Mouse (Mus musculus) thymus, postnatal 0 days (tissue): ENCODE measurements at regions not wholly inside any gene's neighbourhood (a gene's known extent, or its start where the extent isn't known, plus 50 kb on each side); places are given as distances from the start of the nearest gene placed in this dataset.

Source experiments
- DNase-seq: peaks from one replicate; pipeline ENCODE4 v3.0.0-alpha.2; 2015; ENCODE audit warnings: low spot score

DNA sequence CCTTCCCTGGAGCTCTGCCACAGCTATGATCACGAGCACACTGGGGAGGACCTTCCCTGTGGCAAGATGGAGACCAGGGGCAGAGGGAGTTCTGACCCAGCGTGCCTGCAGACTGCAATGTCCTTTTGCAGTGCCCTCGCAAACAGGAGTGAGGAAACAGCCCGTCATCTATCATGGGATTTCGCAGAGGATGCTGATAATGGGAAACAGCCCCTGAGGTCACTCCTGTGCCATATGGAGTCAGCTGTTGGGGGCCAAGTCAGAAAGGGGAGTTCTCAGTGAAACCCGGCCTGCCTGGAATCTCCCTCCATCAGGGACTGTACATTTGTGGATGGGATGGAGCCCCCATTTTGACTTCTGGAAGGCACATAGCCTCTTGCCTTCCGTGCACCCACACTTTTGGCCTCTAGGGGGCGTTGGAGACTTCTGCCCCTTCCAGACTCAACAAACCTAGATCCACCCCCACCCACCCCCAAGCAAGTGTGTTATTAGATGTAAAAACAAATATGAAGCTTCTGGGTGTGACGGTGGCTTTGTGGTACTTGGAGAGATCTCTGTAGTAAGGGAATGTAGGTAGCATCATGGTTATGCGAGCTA, 98.1 kb downstream of the Kdr start:
- DNase-seq: no peak

- DNase-seq: no peak
Measured at GRCm38 (mm10) chr5:75878361-75878760, 99.9 kb downstream of the Kdr start.

GRCm38 (mm10) chr5:75877609-75877971, 100.7 kb downstream of the Kdr start:
- DNase-seq: no peak

DNA sequence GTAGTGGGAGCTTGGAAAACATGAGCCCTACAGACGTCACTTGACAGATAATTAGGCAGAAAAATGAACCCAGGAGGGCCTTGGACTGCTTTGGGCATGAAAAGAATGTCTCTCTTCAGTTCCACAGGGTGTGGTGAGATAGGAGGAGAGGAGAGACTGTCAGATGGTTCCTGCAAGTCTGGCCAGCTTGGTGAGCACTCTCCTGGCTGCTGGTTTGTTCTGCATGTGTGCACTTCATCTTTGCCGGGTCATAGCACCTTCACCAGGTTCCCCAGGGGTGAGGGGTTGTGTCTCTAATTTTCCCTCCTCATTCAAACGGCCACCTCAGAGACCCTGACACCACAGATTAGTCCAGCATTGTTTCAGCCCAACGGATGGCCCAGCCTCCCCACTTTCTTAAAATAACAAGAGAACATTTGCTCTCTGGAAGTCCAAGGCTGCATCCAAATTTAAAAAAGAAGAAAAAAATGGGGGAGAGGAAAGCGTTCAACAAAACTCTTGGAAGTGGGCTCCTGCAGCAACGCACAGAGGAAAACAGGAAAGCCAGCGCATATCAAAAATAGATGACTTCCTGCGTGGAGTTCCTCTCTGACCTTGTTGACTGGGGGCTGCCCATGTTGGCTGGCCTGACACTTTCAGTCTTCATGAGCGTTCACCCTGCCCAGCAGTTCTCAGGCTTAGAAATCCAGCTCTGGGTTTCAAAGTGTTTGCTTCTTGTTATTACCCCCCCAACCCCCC, 101.2 kb downstream of the Kdr start:
- no peak for DNase-seq

DNA sequence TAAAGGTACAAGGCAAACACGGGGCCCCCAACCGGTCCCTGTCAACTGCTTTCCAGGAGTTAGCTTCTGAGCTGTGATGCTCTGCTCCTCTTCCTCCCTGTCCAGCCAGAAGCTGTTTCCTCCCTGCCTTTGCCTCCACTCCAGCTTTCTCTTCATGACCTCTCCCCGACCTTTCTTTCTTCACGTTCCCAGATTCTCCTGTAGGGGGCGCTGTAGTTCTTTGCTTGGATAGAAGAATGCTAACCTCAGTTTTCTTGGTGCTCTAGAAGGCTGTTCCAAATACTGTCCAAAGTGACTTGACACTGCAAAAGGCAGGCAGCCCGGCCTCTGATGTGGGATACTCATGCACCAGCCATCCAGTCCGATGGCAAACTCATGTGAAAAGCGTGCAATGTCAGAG, 107.1 kb downstream of the Kdr start:
- DNase-seq: peak; percentile 66

DNA sequence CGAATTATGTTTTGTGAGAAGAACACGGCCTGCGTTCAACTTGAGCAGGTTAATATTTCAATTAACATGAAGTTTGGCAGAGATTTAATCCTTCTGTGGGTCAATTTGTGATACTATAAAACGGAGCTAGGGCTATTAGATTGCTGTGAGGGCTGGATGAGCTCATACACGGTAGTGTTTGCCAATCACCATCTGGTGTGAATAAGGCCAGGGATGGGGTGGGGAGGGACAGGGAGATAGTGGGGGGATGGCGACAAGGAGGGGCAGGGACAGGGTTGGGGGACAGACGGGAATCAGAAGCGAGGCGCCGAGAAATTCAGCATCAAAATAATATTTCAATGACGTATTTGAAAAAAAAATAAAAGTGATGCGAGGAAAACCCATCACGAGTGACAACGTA, 107.6 kb downstream of the Kdr start:
- no peak for DNase-seq

DNA sequence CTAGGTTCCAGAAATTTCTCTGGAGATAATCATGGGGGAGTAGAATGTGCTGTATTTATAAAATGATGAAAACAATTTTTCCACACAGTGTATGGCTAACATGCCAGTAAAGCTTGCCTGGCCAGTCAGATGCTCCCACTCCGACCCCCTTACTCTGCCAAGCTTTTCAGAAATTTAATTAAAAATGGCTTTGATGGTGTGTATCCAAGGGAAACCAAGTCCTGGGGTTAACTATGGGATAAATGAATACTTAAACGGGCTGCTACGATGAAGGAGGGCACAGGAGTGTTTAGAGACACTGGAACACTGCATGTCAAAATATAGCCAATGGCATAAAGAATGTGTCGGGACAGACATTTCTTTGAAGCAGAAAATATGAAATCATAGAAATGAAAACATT, 108.7 kb downstream of the Kdr start:
- no peak for DNase-seq

GRCm38 (mm10) chr5:75865096-75865495, 113.2 kb downstream of the Kdr start:
- DNase-seq: no peak

DNA sequence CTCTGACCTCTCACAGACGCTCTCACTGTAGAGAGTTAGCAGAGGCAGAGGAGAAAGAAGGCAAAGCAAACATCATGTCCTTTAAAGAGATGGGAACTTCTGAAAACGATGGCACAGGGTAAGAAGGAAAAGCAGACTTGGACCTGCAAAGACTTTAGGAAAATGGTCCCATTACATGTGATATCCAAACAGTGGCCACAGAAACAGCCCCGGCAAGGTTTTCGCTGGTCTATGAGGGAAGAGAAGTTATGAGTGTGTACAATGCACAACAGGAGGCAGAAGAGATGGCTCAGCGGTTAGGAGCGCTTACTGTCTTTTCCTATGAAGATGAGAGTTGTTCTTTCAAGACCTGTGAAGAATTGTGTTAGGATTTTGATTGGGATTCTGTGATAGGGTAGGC, 114.9 kb downstream of the Kdr start:
- no peak for DNase-seq

DNA sequence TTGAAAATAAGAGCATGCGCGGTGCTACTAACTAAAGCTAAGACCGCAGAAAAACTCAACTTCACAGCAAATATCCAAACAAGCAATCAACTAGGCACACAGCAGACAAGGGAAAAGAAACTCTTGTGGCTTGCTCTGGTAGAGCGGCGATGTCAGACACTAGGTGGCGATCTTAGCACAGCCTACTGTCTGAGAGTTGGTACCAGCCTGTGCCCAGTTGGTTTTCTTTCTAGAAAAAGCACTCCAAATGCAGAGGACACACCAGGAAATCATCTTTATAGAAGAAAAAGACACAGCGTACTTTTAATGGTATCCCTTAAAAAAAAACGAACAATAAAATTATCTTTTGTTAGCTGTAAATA, 115.6 kb downstream of the Kdr start:
- DNase-seq: peak; percentile 51

DNA sequence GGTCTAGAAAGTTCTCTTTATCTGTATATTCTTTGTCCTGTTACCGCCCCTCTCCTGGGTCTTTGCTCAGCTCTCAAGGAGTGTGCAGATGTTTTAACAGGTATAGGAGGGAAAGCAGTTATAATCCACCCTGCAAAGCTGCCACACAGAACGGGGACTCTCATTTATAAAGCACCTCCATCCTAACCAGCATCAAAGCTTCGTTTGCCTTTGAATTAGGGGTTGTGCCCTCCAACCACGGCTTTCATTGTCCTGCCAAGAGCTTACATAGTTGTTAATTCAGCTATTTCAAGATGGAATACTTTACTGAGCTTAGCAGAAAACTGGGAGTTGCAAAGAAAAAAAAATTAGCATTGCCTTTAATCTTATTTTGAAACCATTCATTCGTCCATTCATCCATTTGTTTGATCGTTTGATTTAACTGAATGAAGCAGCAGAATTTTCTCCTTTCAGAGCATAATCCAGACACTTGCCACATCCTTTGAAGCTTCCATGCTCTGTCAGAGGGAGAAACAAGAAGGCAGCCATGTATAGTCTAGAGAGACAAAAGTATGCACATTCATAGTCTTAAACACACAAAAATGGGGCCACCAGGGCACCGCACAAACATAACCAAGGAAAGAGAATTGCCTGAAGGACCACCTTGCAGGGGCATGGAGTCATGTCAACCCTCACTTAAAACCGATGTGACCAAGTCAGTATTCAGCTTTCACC, 116.2 kb downstream of the Kdr start:
- DNase-seq: no peak

- DNase-seq: no peak
Measured at GRCm38 (mm10) chr5:75859316-75859836, 118.9 kb downstream of the Kdr start.

DNA sequence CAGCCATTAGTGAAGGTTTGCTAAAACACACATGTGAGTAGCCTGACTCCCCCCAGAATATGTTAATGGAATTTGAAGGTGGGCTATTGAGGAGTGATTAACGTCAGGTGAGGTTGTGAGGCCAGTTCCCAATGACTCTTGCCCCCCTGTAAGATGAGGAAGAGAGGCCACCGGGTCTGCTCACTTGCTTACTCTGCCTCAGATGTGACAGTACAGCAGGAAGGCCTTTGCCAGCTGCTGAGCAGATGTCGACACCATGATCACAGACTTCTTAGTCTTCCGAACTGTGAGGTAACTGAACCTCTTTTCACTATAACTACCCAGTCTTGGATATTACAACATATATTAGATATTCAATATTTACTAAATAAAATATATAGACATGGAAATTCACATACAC, 127.4 kb downstream of the Kdr start:
- DNase-seq: no peak

- DNase-seq: no peak
Measured at GRCm38 (mm10) chr5:75847966-75848365, 130.3 kb downstream of the Kdr start.

DNA sequence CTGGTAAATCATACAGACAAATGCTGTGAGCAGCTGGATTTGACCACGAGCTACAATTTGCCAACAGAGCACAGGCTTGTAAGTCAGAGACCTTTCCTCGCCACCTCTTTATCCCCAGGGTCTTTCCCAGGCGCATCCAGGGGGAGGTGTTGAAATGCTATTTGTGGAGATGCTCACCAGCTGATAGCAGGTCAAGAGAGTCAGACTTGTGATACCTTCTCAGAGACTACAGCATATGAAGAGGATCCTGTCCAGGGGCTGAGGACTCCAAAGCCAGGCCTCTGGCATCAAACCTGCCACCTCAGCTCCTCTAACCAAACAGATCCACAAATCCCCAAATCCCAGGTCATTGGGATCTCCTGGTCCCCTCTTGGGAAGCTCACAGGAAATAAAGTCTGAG, 130.9 kb downstream of the Kdr start:
- DNase-seq: no peak

DNA sequence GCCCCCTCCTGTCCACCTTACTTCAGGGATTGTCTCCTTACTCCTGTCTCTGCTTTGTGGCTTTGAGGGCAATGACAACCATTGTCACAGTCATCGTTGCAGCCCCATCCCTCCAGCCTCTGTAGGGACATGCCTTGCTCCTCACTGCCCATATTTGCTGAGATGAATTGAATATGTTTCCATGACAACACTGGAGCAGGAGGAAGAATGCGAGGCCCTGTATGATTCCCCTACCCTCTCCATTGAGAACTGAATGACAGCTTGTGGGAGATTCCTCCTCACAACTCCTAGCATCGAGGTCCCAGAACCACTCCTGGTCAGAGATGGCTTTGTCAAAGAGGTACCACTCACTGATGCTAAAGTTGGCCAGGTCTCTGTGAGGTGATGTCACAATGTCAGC, 132.2 kb downstream of the Kdr start:
- DNase-seq: no peak

- no peak for DNase-seq
Measured at GRCm38 (mm10) chr5:75843807-75844206, 134.5 kb downstream of the Kdr start.

DNA sequence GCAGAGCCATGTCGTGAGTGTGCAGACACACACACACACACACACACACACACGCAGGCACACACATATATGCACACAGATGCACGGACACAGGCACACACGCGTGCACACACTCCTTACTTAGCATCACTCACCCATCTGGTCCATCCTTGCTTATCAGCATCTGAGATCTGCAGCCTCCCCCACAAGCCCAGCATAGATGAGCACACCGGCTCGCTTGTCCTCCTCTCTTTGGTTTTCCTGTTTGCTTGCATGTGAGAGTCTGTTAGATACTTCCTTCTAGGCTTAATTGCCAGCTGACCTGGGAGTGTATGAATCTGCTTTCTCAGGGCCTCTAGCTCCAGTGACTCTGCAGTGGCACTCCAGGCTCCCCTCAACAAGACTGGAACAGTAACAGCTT, 137.8 kb downstream of the Kdr start:
- DNase-seq: peak; percentile 21

- peak; percentile 72 for DNase-seq
Measured at GRCm38 (mm10) chr5:75835556-75835961, 142.7 kb downstream of the Kdr start.

DNA sequence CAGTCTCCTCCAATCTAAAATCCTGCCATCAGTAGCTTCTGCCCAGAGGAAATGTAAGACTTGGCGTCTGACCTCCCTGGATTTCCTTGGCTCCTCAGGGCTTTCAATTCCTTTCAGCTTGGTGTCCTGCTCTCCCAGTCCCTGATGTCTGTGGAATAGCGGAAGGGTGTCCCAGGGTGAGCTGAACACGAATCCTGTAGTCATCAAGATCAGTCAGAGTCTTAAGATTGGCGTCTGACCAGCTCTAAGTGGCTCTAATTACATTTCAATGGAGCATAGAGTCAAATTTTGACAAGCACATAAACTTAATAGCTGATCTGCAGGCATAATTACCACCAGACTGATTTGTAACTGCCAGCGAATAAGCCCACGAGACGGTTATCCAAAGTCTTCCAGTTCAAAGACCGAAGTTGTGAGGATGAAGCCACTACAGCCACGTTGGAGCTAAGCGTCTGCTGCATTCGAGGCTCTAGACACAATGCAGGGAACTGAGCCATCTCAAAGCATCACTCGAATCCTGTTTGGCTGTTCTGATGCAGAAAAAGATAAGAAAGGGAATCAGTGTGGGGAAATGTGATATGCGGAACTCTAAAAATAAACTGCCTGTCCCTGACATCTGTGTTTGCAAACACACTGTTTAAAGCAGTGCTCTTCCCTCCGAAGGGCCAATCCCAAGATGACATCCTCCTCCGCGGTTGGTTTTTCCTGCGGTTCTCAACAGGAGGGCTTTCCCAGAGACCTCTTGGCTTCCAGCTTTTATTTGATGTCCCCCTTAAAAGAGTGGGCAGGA, 143.3 kb downstream of the Kdr start:
- DNase-seq: peak; percentile 7

DNA sequence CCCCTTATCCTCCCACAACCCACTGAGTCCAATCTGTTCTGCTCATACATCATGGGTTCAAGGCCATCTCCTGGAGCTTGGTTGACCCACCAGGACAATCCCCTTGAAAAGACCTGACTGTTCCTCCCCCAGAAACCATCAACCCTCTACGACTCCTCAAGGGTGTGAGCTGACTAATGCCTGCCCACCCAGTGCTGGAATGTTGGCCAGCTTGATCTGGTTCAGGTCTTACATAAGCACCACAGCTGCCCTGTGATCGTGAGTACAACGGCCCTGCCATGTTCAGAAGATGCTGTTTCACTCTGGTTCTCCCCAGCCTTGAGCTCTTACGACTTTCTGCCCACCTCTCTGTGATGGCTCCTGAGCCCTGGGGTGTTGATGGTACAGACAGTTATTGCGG, 145.9 kb downstream of the Kdr start:
- DNase-seq: no peak
